Mouse (Mus musculus): ENCODE results near the gene Spock1.

The Spock1 gene

DNA sequence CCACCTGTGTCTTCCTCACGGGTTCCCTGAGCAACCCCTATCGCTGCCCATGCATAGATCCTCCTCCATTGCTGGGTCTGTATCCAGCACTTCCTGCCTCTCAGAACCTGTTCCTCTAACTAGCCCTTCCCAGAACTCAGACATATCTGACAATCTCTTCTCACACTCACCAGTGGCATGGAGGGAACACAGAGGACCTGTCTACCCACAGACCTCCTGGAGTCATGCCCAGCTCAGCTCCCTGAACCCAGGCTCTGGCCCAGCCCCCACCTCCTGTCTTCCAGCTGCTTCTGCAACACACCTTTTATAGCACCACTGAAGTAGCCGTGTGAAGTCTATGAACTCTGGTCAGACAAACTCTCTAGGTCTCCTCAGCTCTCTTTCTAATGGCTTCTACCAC lies 101.3 kb downstream of the Spock1 start:
- DNase-seq (ENCODE audit: low read depth, low spot score): no peak

DNA sequence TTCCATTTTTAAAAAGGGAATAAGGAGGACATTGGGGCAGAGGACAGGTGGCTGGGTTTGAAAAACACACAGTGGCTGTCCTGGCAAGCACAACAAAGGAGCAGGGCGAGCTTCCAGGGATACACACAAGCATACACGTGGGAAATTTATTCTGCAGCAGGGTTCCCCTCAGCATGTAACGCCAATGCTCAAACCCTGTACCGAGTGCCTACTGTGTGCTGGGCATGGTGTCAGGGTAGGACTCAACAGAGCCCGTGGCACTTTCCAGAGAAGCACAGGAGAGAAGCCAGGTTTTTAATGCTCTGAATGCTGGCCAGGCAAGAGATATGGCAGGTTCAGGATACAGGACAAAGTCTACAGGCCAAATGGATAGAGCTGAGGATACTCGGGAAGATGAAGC lies 101.8 kb downstream of the Spock1 start:
- DNase-seq (ENCODE audit: low read depth, low spot score): no peak

DNA sequence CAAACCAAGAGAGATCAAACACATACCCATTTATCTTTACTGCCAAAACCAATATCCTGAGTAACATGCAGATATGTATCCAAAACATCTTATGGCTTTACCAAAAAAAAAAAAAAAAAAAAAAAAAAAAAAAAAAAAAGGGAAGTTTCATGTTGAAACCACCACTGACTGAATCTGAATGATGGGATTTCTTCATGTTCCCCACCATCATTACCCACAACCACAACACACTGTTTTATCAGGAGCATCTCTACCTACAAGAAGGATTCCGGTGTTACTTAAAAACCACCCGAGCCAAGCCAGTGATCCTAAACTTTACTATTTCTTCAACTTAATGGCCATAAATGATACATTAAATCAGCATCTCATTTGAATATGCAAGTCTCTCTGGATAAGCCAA lies 109.5 kb downstream of the Spock1 start:
- no peak for DNase-seq (ENCODE audit: low read depth, low spot score)

DNA sequence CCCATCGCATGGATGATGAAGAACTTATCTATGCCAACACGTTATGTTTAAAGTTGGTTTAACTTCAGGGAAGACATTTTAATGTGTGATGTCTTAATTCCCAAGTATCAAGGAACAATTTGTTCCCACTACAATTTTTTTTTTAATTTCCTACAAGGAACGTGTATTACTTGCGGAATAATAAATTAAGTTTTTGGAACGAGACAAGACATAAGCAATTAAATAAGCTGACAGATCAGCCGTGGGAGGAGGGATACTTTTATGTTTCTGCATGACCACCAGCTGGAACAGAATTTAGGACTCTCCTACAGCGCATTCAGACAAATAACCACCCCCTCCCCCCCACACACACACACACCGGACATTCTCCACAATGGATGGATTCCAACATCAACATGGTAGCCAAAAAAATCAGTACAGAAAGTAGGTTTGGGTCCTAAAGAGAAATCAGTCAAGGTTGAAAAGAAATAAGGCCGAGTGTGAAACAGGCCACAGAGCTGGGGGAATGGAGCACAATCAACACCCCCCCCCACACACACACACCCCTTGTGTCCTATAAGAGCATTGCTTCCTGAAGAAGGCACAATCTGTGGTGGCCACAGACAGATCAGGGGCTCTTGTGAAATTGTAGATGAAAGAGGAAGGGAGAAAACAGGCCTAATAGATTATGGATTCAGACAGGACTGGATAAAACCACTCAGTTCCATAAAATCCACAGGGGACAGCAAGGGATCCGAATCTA lies 111.0 kb downstream of the Spock1 start:
- DNase-seq (ENCODE audit: low read depth, low spot score): no peak

DNA sequence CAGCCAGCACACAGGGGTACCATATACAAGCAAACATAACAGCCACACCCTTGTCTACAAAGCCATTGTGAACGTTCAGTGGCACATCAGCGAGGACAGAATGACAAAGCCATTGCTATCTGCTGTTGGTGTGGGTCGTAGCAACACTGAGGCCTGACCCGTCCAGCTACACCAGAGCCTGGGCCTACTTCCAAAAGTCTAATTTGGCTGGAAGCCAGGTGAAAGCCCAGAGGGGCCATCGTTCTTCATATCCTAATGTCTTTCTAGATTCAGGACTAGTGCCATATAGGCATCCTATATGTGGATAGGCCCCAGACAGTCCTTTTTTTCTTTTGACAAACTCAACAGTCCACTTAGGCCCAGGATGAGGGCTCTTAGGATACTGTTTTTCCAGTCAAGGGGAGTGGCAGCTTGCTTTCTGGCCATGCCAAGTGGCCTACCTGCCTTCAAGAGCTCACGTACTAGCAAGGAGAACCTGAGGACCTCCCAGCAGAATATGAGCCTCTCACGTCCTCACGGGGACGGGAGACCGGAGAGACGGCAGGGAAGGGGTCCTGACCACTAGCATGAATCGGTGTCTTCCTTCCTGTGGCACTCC lies 114.4 kb downstream of the Spock1 start:
- no peak for DNase-seq (ENCODE audit: low read depth, low spot score)

DNA sequence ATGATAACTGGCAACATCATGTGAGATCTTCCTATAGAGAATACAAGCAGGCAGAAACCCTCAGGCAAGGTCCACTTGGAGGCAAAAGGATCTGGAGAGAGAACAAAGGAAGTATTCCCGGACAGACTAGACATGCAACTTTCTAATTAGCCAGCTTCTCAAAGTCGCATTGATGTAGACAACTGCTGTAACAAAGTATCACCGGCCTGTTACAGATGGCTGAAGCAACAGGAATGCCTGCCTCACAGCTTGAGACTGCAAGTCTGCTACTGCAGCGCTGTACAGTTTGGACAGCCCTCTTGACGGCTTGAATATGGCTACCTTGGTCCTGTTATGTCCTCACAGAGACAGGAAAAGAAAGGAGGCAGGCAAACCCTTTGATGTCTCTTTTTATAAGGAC lies 118.3 kb downstream of the Spock1 start:
- no peak for DNase-seq (ENCODE audit: low read depth, low spot score)

DNA sequence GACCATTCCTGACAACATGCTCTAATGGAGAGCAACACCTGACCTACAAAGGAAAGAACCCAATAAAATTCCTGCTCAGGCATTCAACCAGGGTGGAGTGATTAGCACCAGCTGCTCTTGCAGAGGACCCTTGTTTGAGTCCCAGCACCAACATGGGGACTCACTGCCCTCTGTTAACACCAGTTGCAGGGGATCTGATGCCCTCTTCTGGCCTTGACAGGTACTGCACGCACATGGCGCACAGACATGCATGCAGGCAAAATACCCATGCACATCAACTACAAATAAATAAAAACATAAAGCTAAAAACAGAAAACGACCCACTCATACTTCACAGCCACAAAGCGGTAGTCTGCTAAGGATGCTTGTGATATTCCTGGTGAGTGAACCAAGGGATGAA lies 119.8 kb downstream of the Spock1 start:
- DNase-seq (ENCODE audit: low read depth, low spot score): no peak

DNA sequence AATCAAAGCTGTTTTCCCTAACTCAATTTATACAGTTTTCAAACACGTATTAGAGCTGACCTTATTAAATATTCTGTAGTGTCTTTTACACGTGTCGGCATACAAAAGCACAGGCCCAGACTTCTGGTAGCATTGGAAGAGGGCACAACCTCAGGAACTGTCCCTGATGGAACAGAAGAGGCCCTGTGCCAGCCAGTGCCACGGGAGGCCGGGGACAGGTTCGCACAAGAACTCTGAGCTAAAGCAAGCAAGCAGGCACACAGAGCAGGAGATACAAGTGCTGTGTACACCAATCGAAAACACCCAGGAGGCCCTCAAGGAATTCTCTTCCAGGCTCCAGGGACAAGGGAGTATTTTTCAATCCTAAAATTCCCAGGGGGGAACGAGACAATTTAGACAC lies 121.9 kb downstream of the Spock1 start:
- no peak for DNase-seq (ENCODE audit: low read depth, low spot score)

DNA sequence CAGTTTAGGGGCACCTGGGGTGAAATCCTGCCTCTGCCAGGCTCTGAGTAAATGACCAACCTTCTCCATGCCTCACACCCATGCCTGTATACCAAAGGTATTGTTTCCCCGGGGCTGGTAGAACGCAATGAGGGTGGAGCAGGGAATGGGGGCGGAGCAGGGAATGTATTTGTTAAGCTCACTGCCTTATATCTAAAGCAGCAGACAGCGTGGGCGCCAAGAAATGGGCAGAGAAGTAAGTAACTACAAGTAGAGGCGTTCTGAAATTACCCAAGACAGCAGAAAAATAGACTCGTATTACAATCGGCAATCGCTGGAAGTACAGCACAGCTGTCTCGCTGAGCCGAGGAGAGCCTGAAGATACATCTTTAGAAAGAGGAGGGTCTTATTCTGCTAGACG lies 125.2 kb downstream of the Spock1 start:
- DNase-seq (ENCODE audit: low read depth, low spot score): no peak

DNA sequence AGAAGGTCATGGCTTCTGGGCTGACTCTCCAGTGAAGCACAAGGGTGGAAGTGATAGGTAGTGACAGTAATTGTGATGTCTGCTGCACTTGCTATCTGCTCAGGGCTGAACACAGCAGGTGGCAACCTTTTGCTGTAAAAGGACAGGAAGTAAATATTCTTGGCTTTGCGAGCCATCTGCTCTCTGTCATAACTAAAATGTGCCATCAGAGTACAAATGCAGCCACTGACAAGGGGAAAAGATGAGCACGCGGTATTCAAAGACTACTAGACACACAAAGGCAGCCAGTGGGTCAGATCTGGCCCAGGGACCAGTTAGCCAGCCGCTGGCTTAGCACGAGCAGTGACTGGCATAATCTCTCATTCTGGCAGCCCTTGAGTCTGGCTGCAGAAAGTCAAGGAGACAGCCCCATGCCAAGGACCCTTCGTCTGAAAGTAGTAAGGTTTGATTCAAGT lies 126.0 kb downstream of the Spock1 start:
- DNase-seq (ENCODE audit: low read depth, low spot score): no peak

DNA sequence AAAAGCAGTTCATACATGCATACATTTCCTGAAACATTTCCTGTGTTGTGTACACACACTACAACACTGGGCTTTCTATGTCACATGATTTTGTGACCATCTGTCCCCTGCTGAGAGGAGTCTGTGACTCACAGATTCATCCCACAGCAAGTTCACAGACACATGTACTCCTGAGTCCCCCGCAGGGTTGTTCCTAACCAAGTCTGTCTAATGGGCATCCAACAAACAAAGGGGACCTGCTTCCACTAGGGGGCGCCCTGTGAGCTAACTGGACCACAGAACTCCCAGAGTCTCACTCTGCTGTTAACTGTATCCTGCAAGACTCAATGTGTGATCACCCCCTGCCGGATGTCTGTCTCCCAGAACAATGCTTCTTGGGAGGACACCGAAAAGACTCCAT lies 129.0 kb downstream of the Spock1 start:
- DNase-seq (ENCODE audit: low read depth, low spot score): no peak

DNA sequence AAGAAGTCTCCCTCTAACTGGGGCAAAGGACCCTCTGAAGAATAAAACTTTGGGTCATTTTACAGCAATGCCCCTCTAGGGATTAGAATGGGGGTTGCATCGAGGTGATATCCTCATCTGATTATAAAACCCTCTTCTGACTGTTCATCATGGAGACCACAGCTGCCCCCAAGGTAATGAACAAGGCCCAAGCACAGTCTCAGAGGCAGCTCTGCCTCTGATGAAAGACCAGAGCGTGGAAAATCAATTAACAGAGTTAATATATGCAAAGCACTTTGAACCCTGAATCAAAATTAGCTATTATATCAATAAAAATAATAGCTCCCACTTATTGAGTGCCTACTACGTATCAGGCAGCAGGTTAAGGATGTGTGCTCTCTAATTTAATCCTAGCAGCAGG lies 129.6 kb downstream of the Spock1 start:
- DNase-seq (ENCODE audit: low read depth, low spot score): no peak

DNA sequence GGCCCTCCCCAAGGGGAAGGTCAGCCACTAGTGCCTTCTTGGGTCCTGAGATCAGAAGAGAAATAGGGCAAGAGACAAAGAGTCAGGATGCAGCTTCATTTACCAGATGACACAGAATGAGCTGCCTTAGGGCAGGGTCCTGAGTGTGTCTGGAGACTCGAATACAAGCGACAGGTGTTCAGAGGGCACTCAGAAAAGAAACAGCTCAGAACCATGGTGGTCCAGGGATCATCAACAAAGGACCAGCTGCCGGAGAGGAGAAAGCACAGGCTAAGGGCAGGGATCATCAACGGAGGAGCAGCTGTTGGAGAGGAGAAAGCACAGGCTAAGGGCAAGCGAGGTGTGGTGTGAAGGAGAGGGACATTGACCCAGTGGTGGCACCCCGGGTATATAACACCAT lies 136.1 kb downstream of the Spock1 start:
- DNase-seq (ENCODE audit: low read depth, low spot score): no peak

DNA sequence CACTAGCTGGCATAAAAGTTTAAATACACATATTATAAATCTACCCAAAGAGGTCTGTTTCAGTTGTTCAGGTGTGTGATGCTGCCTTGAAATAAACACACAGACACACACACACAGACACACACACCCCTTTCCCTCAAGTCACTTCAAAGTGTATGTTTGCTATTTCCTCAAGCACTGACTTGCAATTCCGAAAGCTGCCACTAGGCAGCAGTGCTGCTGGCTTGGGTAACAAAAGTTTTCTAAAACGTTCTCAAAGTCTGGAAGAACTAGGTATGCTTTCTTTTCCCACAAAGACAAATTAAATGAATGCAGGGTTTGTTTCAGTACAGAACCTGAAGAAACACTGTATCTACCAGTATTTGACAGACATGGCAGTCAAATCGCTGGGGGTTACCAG lies 141.4 kb downstream of the Spock1 start:
- no peak for DNase-seq (ENCODE audit: low read depth, low spot score)

DNA sequence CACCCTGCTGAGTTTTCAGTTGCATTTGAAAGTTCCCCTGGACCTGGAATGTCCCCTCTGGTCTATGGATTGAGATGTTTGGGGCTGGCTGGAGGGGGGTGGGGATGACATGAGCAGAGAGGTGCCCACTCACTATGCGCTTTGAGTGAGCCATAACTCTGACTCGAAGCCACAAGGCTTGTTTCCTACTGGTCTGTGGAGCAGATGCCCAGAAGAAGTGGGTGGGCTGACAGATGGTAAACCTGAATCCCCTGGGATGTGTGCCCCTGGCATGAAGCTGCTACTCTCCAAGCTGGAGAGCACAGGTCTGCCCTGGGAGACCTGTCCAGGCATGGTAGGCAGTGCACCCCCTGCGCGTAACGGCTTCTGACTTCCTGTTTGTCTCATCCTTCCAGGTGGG lies 147.0 kb downstream of the Spock1 start:
- no peak for DNase-seq (ENCODE audit: low read depth, low spot score)

DNA sequence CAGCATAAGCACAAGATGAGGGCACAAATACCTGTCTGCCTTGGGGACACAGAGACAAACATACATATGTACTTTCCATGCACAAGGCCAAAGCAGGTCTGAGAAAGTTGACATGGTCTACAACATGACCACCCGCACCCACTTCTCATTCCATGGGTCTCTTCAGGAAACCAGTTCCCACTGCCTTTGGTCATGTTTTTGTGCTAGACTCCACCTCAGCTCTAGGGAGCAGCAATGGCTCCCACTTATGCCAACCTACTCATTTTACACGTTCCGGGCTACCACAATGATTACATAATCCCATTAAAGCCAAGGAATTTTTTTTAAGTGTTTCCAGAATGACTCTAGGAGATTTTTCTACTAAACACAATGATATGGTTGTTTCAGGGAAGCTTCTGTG lies 147.5 kb downstream of the Spock1 start:
- no peak for DNase-seq (ENCODE audit: low read depth, low spot score)

DNA sequence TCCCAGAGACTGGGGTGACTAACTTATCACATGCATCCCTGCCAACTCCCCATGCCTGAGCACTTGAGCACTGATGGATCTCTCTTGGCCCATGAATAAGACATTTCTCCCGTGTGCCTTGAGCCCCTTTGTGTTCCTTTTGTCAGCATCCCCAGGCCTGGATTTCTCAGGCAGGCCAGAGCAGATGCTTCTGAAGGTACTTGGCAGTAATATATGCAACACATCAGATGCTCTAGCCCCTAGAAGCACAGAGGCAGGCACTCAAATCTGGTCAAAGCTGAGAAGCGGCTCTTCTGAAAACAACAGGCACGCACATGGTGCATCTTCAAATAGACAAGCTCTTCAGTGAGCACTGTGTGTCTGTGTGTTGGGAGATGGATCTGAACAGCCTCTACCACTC lies 151.8 kb downstream of the Spock1 start:
- DNase-seq (ENCODE audit: low read depth, low spot score): no peak

DNA sequence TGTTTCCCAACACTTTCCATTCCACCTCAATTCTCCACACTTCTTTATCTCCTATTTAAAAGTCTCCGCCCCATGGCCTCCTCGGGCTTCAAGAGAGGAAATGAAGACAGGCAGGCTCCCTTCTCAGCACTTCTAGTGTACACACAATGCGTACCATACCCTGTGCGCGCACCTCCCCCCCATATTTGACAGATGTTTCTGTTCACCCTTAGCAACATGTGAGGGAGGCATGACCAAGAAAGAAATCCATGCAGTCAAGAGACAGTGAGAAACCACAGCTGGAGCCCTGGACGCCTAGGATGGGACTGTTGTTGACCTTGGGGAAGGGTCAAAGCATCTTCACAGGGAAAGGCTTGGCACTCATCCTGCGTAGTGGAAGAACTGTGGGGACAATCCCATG lies 157.3 kb downstream of the Spock1 start:
- DNase-seq (ENCODE audit: low read depth, low spot score): no peak

DNA sequence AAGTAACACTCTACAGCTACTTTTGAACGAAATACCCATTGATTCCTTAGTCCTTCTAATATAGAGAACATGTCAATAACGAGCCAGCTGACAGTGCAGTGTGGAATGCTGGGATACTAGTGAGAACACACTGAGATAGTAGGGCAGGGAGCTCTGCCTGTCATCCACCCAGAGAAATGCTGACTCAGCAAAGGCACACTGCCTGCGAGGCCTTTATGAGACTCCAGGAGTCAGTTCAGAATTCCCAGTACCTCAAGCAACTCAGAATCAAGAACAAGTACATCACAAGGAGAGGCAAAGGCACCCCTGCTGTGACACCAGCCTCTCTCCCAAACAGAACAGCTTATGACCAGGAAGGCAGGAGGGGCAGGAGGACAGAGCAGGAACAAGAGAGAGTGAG lies 163.5 kb downstream of the Spock1 start:
- DNase-seq (ENCODE audit: low read depth, low spot score): no peak

DNA sequence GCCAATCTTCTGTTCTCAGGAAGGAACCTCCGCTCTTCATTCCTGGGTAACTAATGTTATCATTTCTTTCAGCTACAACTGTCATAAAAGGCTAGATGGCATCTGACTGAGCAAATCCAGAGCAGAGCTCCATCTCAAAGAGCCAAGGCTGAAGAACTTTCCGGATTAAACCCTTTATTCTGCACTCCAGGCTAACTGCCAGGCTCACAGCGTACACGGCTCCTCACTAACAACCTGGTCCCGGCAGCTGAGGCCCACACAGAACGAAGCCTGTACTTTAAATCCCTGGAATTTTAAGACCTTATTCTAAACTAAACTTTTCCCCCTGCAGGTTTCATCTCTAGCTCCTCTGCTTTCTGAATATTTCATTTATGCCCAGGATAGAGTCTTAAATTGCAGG lies 166.9 kb downstream of the Spock1 start:
- DNase-seq (ENCODE audit: low read depth, low spot score): no peak

DNA sequence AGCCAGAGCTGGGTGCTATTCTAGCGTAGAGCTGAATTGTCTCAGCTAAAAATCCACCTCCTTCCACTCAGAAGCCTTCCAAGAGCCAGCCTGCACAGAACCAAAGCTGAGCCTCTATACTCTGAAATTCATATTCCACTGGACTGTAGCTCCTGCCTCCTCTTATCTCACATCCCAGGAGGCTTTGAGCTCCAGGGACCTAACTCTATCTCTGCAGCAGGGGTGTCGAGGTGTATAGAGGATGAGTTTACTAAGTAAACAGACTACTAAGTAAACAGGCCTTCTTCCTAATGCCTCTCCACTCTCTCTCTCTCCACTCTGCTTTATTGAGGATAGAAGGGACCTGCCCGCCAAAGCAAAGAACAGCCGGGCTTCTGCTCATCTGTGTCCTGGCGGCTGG lies 167.7 kb downstream of the Spock1 start:
- DNase-seq (ENCODE audit: low read depth, low spot score): no peak

DNA sequence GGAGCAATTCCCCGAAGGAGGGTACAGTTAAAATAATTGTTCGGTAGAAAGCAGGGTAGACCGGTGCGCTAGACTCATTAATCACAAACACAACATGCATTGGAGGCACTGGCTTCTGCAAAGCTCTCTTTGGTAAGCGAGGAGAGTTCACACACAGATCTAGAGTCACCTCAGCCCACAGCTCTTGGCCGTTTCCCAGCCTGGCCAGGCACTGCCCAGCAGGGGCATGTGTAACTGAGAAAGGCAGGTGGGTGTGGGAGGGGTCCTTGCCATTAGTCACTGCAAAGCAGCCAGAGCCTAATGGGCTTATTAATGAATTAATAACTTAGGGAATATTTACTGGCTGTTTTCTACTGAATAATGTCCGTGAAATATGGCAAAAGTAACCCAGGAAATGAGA lies 172.1 kb downstream of the Spock1 start:
- DNase-seq (ENCODE audit: low read depth, low spot score): no peak

DNA sequence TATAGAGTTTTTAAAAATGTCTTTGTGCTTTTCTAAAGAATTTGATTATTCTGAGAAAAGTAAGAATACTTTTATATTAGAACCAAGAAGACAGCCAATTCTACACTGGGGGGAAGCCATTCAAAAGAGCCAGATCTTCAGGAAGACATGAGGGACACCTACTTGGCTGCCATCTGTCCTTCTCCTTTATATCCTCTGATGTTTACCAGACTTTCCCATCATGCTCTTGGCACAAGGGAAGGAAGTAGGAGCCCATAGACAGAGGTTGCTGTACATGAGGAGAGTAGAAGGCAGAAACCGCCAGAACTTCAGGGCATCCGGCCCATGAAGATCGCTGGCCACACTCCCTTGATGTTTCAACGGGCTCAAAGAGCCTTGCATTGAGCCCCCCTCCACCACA lies 173.6 kb downstream of the Spock1 start:
- no peak for DNase-seq (ENCODE audit: low read depth, low spot score)

DNA sequence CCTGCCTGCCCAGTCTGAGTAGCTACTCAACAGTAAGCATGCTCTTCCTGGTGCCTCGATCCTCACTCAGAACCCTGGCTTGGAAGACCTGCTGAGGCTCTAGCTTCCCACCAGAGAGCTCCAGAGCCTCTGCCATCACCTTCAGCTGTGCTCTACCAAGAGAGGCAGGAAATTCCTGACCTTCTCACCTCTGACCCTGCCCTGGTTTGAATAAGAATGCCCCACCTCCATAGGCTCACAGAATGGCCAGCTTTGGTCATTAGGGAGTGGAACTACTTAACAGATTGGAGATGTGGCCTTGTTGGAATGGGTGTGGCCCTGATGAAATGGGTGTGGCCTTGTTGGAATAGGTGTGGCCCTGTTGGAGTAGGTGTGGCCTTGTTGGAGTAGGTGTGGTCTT lies 174.6 kb downstream of the Spock1 start:
- no peak for DNase-seq (ENCODE audit: low read depth, low spot score)
